Mouse (Mus musculus): ENCODE data around the gene Gstcd. TPM values are rescaled to one million over a fixed set of nuclear protein-coding genes. Genes with fewer than 3 reads are reported as not detected.

Gene Gstcd
- total and polyA plus RNA-seq, 3 experiments: 11.8 to 59.9 (median 24.7) TPM

DNA sequence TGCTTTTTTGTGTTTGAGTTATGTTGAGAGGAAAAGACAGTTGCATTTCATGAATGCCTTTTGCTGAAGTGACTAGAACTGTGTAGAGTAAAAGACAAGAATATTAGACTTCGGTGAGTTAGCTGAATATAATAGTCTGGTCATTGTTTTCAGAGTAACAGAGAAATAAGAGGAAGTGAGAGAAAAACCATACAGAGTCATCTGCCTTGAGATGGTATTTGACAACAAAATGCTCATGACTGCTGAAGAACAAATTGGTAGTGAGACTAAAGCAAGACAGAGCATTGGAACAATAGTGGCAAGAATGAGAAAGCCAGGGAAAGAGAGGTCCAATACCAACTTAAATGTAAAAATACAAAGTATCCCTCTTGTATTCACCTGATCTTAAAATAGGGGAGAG is 1.1 kb upstream of the Gstcd start:
- no peaks in the 10 kb centered on the region for H3K9me3 ChIP-seq (replicated peaks)
- H3K27me3 ChIP-seq (ENCODE audit: insufficient read depth, low read length): no peaks in the 10 kb centered on the region
- no peak for ATAC-seq (ENCODE audit: extremely low read depth, insufficient number of reproducible peaks, low FRiP score, poor library complexity, severe bottlenecking)
- H3K4me1 ChIP-seq (ENCODE audit: insufficient read depth, low read depth, low read length): peaks cover 29% of the 10 kb centered on the region
- peak; percentile 6 for DNase-seq (ENCODE audit: low spot score)
- H3K4me3 ChIP-seq (ENCODE audit: low read depth, low read length): peak overlapping the region; percentile 97; the same call in 1 of the 2 replicates
- TF ChIP-seq TAL1 (conservative IDR thresholded peaks at IDR 0.05; ENCODE audit: low read depth, low read length) (no peak), GATA1 (IDR thresholded peaks at IDR 0.05; ENCODE audit: borderline replicate concordance, low read length) (no peak), GATA2 (IDR thresholded peaks at IDR 0.05; ENCODE audit: borderline replicate concordance, low read depth, low read length) (no peak), POLR2AphosphoS5 (IDR thresholded peaks at IDR 0.05; ENCODE audit: insufficient replicate concordance, low read depth, low read length) (no peak), CTCF (IDR thresholded peaks at IDR 0.05; ENCODE audit: low read depth, low read length) (no peak)
- peaks cover 30% of the 10 kb centered on the region for H3K36me3 ChIP-seq (replicated peaks)

DNA sequence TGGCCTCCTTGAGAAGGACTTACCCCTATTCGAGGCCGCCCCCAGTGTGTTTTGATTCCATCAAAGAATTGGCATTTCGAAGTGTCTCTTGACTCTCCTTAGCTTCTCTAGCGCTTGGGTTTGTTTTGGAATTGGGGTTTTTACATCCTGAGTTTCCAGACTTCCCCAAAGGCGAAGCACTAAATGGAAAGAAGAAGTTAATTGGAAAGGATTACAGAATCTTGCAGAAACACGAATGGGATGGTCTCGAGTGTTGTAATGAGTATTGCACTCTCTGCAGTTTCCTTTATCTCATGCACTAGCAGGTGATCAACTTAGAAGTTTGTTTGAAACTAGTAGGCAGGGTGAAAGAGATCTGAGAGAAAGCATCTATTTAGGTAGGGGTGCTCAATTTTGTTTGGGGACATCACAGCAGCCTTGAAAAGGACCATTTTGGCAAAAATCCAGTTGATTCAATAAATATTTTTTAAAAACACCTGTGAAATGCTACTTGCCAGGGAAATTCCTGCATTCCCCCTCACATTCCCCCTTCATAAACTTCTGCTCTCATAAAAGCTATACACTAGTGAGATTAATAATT is 531 bp upstream of the Gstcd start:
- Histone ChIP-seq H3K4me1 (ENCODE audit: insufficient read depth, low read depth, low read length) (peaks cover 27% of the 10 kb centered on the region), H3K36me3 (replicated peaks) (peaks cover 24% of the 10 kb centered on the region), H3K27me3 (ENCODE audit: insufficient read depth, low read length) (no peaks in the 10 kb centered on the region), H3K4me3 (ENCODE audit: low read depth, low read length) (peak overlapping the region; percentile 97), H3K9me3 (replicated peaks) (no peaks in the 10 kb centered on the region)
- TF ChIP-seq GATA2 (IDR thresholded peaks at IDR 0.05; ENCODE audit: borderline replicate concordance, low read depth, low read length): no peak
- no peak for TF ChIP-seq POLR2AphosphoS5 (IDR thresholded peaks at IDR 0.05; ENCODE audit: insufficient replicate concordance, low read depth, low read length)
- no peak for TF ChIP-seq TAL1 (conservative IDR thresholded peaks at IDR 0.05; ENCODE audit: low read depth, low read length)
- no peak for TF ChIP-seq CTCF (IDR thresholded peaks at IDR 0.05; ENCODE audit: low read depth, low read length)
- no peak for TF ChIP-seq GATA1 (IDR thresholded peaks at IDR 0.05; ENCODE audit: borderline replicate concordance, low read length)
- DNase-seq (ENCODE audit: low spot score) (no peak), ATAC-seq (ENCODE audit: extremely low read depth, insufficient number of reproducible peaks, low FRiP score, poor library complexity, severe bottlenecking) (no peak)

DNA sequence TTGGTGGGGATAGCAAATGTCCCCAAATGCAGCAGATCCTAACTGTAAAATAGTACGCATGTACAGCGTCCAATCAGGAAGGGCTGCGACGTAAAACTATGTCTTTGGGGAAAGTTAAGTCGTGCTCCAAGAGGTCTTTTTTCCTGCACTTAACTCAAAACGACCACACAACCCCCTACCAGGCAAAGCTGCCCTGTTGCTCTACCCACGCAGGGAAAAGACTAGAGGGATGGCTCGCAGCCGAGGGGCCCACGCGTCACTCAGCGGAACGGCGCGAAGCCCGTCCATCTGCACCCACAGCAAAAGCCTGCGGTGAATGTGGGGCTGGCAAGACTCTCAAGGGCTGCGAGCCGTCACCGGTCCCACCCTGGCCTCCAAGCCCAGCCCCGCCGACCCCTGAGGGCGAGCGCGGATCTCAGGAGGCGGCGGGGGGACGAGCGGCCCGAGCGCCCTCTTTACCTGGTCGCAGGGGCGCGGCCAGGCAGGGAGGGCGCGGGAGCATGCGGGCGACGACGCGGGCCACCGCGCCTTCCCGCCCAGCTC is 641 bp downstream of the Gstcd start:
- Histone ChIP-seq H3K27me3 (ENCODE audit: insufficient read depth, low read length) (no peaks in the 10 kb centered on the region), H3K9me3 (replicated peaks) (no peaks in the 10 kb centered on the region), H3K4me1 (ENCODE audit: insufficient read depth, low read depth, low read length) (peaks cover 31% of the 10 kb centered on the region), H3K4me3 (ENCODE audit: low read depth, low read length) (peak overlapping the region; percentile 97), H3K36me3 (replicated peaks) (peaks cover 17% of the 10 kb centered on the region)
- DNase-seq (ENCODE audit: low spot score): peak; percentile 47
- peak; percentile 42 for ATAC-seq (ENCODE audit: extremely low read depth, insufficient number of reproducible peaks, low FRiP score, poor library complexity, severe bottlenecking)
- TF ChIP-seq TAL1 (conservative IDR thresholded peaks at IDR 0.05; ENCODE audit: low read depth, low read length): no peak
- TF ChIP-seq POLR2AphosphoS5 (IDR thresholded peaks at IDR 0.05; ENCODE audit: insufficient replicate concordance, low read depth, low read length): no peak
- TF ChIP-seq CTCF (IDR thresholded peaks at IDR 0.05; ENCODE audit: low read depth, low read length): no peak
- TF ChIP-seq GATA2 (IDR thresholded peaks at IDR 0.05; ENCODE audit: borderline replicate concordance, low read depth, low read length): no peak
- no peak for TF ChIP-seq GATA1 (IDR thresholded peaks at IDR 0.05; ENCODE audit: borderline replicate concordance, low read length)

DNA sequence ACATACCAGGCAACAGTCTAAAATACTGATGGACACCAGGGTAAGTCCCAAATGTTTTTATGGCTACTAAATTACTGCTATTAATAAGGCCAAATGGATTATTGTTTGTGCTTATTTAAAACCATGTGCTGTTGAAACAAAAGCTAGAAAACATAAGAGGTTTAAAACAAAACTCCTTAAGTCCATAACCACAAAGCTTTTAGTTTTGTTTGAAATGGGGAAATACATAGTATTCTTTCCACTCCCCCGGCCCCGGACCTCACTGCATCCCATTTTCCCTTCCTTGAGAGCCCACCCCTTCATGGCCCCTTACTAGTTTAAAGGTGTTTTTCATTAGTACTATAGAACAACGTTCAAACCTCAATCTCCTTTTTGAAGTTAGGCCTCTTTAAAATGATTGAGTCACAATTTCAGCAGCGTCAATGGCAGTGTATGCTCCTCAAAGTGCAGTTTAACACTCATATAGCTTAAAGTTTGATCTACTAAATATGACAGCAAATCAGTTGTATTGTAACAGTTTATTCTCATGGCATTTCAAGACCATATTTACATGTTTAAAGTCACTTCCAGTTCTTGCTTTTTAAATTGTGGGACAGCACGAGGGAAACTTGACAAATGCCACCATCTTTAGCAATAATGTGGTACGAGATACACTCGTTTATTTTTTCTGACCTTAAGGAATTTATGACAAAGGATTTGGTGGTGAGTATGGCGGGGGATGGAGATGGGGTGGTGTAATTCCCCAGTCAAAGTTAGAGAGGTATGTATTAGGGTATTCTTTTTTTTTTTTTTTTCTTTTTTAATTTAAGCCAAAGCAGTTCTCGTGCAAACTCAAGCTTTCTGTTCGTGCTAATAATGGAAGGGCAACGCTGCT is 1.3 kb downstream of the Gstcd start:
- peaks cover 30% of the 10 kb centered on the region for H3K4me1 ChIP-seq (ENCODE audit: insufficient read depth, low read depth, low read length)
- no peak for ATAC-seq (ENCODE audit: extremely low read depth, insufficient number of reproducible peaks, low FRiP score, poor library complexity, severe bottlenecking)
- TF ChIP-seq TAL1 (conservative IDR thresholded peaks at IDR 0.05; ENCODE audit: low read depth, low read length): no peak
- no peak for TF ChIP-seq POLR2AphosphoS5 (IDR thresholded peaks at IDR 0.05; ENCODE audit: insufficient replicate concordance, low read depth, low read length)
- TF ChIP-seq CTCF (IDR thresholded peaks at IDR 0.05; ENCODE audit: low read depth, low read length): no peak
- TF ChIP-seq GATA1 (IDR thresholded peaks at IDR 0.05; ENCODE audit: borderline replicate concordance, low read length): no peak
- TF ChIP-seq GATA2 (IDR thresholded peaks at IDR 0.05; ENCODE audit: borderline replicate concordance, low read depth, low read length): no peak
- H3K36me3 ChIP-seq (replicated peaks): peaks cover 13% of the 10 kb centered on the region
- H3K4me3 ChIP-seq (ENCODE audit: low read depth, low read length): peak overlapping the region; percentile 97
- H3K27me3 ChIP-seq (ENCODE audit: insufficient read depth, low read length): no peaks in the 10 kb centered on the region
- no peak for DNase-seq (ENCODE audit: low spot score)
- no peaks in the 10 kb centered on the region for H3K9me3 ChIP-seq (replicated peaks)

DNA sequence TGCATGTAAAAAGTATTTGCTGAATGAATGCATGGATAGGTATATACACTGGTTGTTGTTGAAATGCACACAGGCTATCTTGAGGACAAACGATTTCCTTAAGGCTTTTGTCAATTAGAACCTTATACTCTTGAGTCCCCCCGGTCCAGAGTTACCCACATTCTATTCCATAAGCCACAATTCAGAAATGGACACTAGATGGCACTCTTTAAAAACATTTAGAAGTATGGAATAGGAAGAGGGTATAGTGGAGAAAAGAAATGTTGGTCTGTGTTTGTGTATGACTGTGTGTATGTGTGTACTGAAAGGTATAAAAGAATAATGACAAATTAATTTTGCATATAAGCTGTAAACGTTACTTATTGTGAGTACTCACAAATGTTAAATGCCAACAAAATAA is 6.0 kb downstream of the Gstcd start:
- peaks cover 51% of the 10 kb centered on the region for H3K36me3 ChIP-seq (replicated peaks)
- no peak for TF ChIP-seq GATA2 (IDR thresholded peaks at IDR 0.05; ENCODE audit: borderline replicate concordance, low read depth, low read length)
- H3K4me3 ChIP-seq (ENCODE audit: low read depth, low read length): no peak overlapping the region
- H3K9me3 ChIP-seq (replicated peaks): no peaks in the 10 kb centered on the region
- H3K4me1 ChIP-seq (ENCODE audit: insufficient read depth, low read depth, low read length): peaks cover 20% of the 10 kb centered on the region
- H3K27me3 ChIP-seq (ENCODE audit: insufficient read depth, low read length): no peaks in the 10 kb centered on the region
- ATAC-seq (ENCODE audit: extremely low read depth, insufficient number of reproducible peaks, low FRiP score, poor library complexity, severe bottlenecking) (peak; percentile 38; the same call in 1 of the 2 replicates), DNase-seq (ENCODE audit: low spot score) (peak; percentile 8)

GRCm38 (mm10) chr3:133082736-133083135 is 9.1 kb downstream of the Gstcd start:
- no peaks in the 10 kb centered on the region for H3K27me3 ChIP-seq (ENCODE audit: insufficient read depth, low read length)
- peaks cover 70% of the 10 kb centered on the region for H3K36me3 ChIP-seq (replicated peaks)
- TF ChIP-seq POLR2AphosphoS5 (IDR thresholded peaks at IDR 0.05; ENCODE audit: insufficient replicate concordance, low read depth, low read length) (no peak), TAL1 (conservative IDR thresholded peaks at IDR 0.05; ENCODE audit: low read depth, low read length) (no peak), GATA2 (IDR thresholded peaks at IDR 0.05; ENCODE audit: borderline replicate concordance, low read depth, low read length) (no peak), GATA1 (IDR thresholded peaks at IDR 0.05; ENCODE audit: borderline replicate concordance, low read length) (no peak), CTCF (IDR thresholded peaks at IDR 0.05; ENCODE audit: low read depth, low read length) (no peak)
- no peaks in the 10 kb centered on the region for H3K9me3 ChIP-seq (replicated peaks)
- no peak for DNase-seq (ENCODE audit: low spot score)
- no peak for ATAC-seq (ENCODE audit: extremely low read depth, insufficient number of reproducible peaks, low FRiP score, poor library complexity, severe bottlenecking)
- no peak overlapping the region for H3K4me3 ChIP-seq (ENCODE audit: low read depth, low read length)
- peaks cover 13% of the 10 kb centered on the region for H3K4me1 ChIP-seq (ENCODE audit: insufficient read depth, low read depth, low read length)

Measured in G1E (cell line).